Mouse (Mus musculus) CH12.LX (cell line): ENCODE data around the gene Iqcf3. TPM values are rescaled to one million over a fixed set of nuclear protein-coding genes. Genes with fewer than 3 reads are reported as not detected.
"Not testable (repeated sequence)": the region's sequence is repeated elsewhere in the genome, so short reads cannot be mapped to it uniquely, and the experiment has no call there.

Experiments used
- DNase-seq: peaks from one replicate; pipeline ENCODE4 v3.0.0-alpha.2; 2013; ENCODE audit errors: extremely low read depth
- H3K27ac ChIP-seq: 2 replicates; pipeline ENCODE4 v1.5.1; 2012; ENCODE audit warnings: low read depth, mild to moderate bottlenecking, control low read depth, moderate library complexity; ENCODE audit not compliant: insufficient read depth
- H3K27me3 ChIP-seq: replicated peaks from 2 replicates; pipeline ENCODE3; 2012; ENCODE audit warnings: inconsistent platforms
- H3K36me3 ChIP-seq, 2 experiments: replicated peaks in 1 of 2; 2 replicates each; pipeline versions ENCODE3 to v1.6.1; 2012; ENCODE audit warnings: inconsistent platforms in 1 of 2, low read length in 1 of 2, mild to moderate bottlenecking in 1 of 2, mixed read lengths in 1 of 2, moderate library complexity in 1 of 2; ENCODE audit not compliant: control insufficient read depth in 1 of 2, insufficient read depth in 1 of 2
- H3K4me1 ChIP-seq, 2 experiments: 2 replicates each; pipeline ENCODE4 v1.6.1; 2012; ENCODE audit warnings: inconsistent platforms in 1 of 2, moderate library complexity in 1 of 2; ENCODE audit not compliant: insufficient read depth in 2 of 2, control insufficient read depth in 1 of 2
- H3K4me2 ChIP-seq: 2 replicates; pipeline ENCODE4 v1.6.1; 2012; ENCODE audit warnings: low read depth, mild to moderate bottlenecking, control low read depth; ENCODE audit not compliant: poor library complexity, insufficient read depth, severe bottlenecking
- H3K4me3 ChIP-seq, 3 experiments: fragments of 150-350 bp in 1 of 3; sonication (generic) in 1 of 3; replicated peaks in 1 of 3; 2 replicates each; pipeline versions ENCODE3 to v1.5.1; 2011 to 2012; ENCODE audit warnings: low read depth in 2 of 3, low read length in 2 of 3, mild to moderate bottlenecking in 2 of 3, moderate library complexity in 2 of 3, control low read depth in 1 of 3, improper control_type of control experiment in 1 of 3, inconsistent platforms in 1 of 3, mixed read lengths in 1 of 3; ENCODE audit not compliant: poor library complexity in 1 of 3
- H3K79me2 ChIP-seq: replicated peaks from 2 replicates; pipeline ENCODE4 v1.6.1; 2012; ENCODE audit warnings: mild to moderate bottlenecking, moderate library complexity; ENCODE audit not compliant: control insufficient read depth, poor library complexity, insufficient read depth, severe bottlenecking; ENCODE audit errors: extremely low read depth
- H3K9ac ChIP-seq: 2 replicates; pipeline ENCODE4 v1.6.1; 2012; ENCODE audit warnings: low read depth, mild to moderate bottlenecking, control low read depth, moderate library complexity; ENCODE audit not compliant: insufficient read depth
- H3K9me3 ChIP-seq: replicated peaks from 2 replicates; pipeline ENCODE3; 2012; ENCODE audit warnings: low read length, inconsistent platforms, mixed read lengths
- BHLHE40 ChIP-seq: IDR thresholded peaks from 2 replicates; pipeline ENCODE4 v1.6.1; 2011; ENCODE audit warnings: mild to moderate bottlenecking, low read depth, low read length, improper control_type of control experiment
- E2F4 ChIP-seq: IDR thresholded peaks from 2 replicates; pipeline ENCODE4 v1.6.1; 2011; ENCODE audit warnings: low read depth, low read length, improper control_type of control experiment; ENCODE audit not compliant: insufficient replicate concordance
- ELF1 ChIP-seq: IDR thresholded peaks from 2 replicates; pipeline ENCODE4 v1.6.1; 2014; ENCODE audit warnings: low read depth, mild to moderate bottlenecking, inconsistent platforms, low read length, improper control_type of control experiment
- EP300 ChIP-seq: IDR thresholded peaks from 2 replicates; pipeline ENCODE4 v1.6.1; 2011; ENCODE audit warnings: low read length, improper control_type of control experiment
- GABPA ChIP-seq: IDR thresholded peaks from 2 replicates; pipeline ENCODE4 v1.6.1; 2012; ENCODE audit warnings: low read depth, low read length, improper control_type of control experiment, inconsistent platforms; ENCODE audit not compliant: insufficient replicate concordance
- HCFC1 ChIP-seq: IDR thresholded peaks from 2 replicates; pipeline ENCODE4 v1.6.1; 2012; ENCODE audit warnings: low read depth, mild to moderate bottlenecking, inconsistent platforms, low read length, improper control_type of control experiment
- IRF4 ChIP-seq: IDR thresholded peaks from 2 replicates; pipeline ENCODE4 v1.6.1; 2014; ENCODE audit warnings: low read depth, mild to moderate bottlenecking, inconsistent platforms, low read length, improper control_type of control experiment
- JUN ChIP-seq: IDR thresholded peaks from 2 replicates; pipeline ENCODE4 v1.6.1; 2011; ENCODE audit warnings: low read depth, mild to moderate bottlenecking, low read length, improper control_type of control experiment, moderate library complexity; ENCODE audit not compliant: insufficient read depth
- MAFK ChIP-seq: IDR thresholded peaks from 2 replicates; pipeline ENCODE4 v1.6.1; 2011; ENCODE audit warnings: low read length, improper control_type of control experiment; ENCODE audit not compliant: insufficient replicate concordance
- MAX ChIP-seq: IDR thresholded peaks from 2 replicates; pipeline ENCODE4 v1.6.1; 2011; ENCODE audit warnings: low read length, improper control_type of control experiment
- MEF2A ChIP-seq: IDR thresholded peaks from 2 replicates; pipeline ENCODE4 v1.6.1; 2014; ENCODE audit warnings: low read depth, mild to moderate bottlenecking, inconsistent platforms, low read length, improper control_type of control experiment, borderline replicate concordance
- MXI1 ChIP-seq: IDR thresholded peaks from 2 replicates; pipeline ENCODE4 v1.6.1; 2011; ENCODE audit warnings: mild to moderate bottlenecking, low read depth, low read length, improper control_type of control experiment
- MYC ChIP-seq: IDR thresholded peaks from 2 replicates; pipeline ENCODE4 v1.6.1; 2011; ENCODE audit warnings: low read depth, mild to moderate bottlenecking, improper control_type of control experiment, low read length
- POLR2AphosphoS2 ChIP-seq: IDR thresholded peaks from 2 replicates; pipeline ENCODE4 v1.6.1; 2011; ENCODE audit warnings: low read depth, low read length, improper control_type of control experiment
- RAD21 ChIP-seq: IDR thresholded peaks from 2 replicates; pipeline ENCODE4 v1.6.1; 2011; ENCODE audit warnings: low read depth, mild to moderate bottlenecking, low read length, improper control_type of control experiment, moderate library complexity
- TBP ChIP-seq: conservative IDR thresholded peaks from 2 replicates; pipeline ENCODE4 v1.6.1; 2011; ENCODE audit warnings: low read depth, low read length, improper control_type of control experiment
- UBTF ChIP-seq: IDR thresholded peaks from 2 replicates; pipeline ENCODE4 v1.6.1; 2012; ENCODE audit warnings: low read depth, mild to moderate bottlenecking, inconsistent platforms, low read length, improper control_type of control experiment, moderate library complexity
- ZKSCAN1 ChIP-seq: IDR thresholded peaks from 2 replicates; pipeline ENCODE4 v1.6.1; 2012; ENCODE audit warnings: low read depth, inconsistent platforms, low read length, improper control_type of control experiment, borderline replicate concordance
- ZMIZ1 ChIP-seq: IDR thresholded peaks from 2 replicates; pipeline ENCODE4 v1.6.1; 2012; ENCODE audit warnings: low read depth, mild to moderate bottlenecking, inconsistent platforms, low read length, improper control_type of control experiment
- dilution Hi-C: fragments of 300-500 bp; cut with MboI; formaldehyde crosslinking; loops from 2 replicates; pipeline ENCODE4 v1.14.3; 2020; ENCODE audit warnings: low sequenced_read_pairs; ENCODE audit not compliant: extremely low pct_unique_long_range_greater_than_20kb, extremely low pct_ligation_motif_present
- in situ Hi-C: fragments of 300-500 bp; cut with MboI; formaldehyde crosslinking; loops from 3 replicates; pipeline ENCODE4 v1.14.3; 2019; ENCODE audit warnings: low sequenced_read_pairs, low pct_ligation_motif_present, low pct_unique_long_range_greater_than_20kb, mixed read lengths
- polyA plus RNA-seq: library from polyadenylated mRNA; unstranded; fragments of >175 nt; gene quantifications from 2 replicates; pipeline ENCODE4 v1.2.1, GENCODE M21; 2012; ENCODE audit warnings: low read depth; ENCODE audit not compliant: insufficient read length
- total RNA-seq, 2 experiments: library from RNA; depleted of rRNA; stranded (reverse); fragments of 300-350 nt in 1 of 2; fragments of >200 nt in 1 of 2; gene quantifications; 2 replicates each; pipeline ENCODE4 v1.2.3; 2012 to 2014

The Iqcf3 gene
- total and polyA plus RNA-seq, 3 experiments: not detected

DNA sequence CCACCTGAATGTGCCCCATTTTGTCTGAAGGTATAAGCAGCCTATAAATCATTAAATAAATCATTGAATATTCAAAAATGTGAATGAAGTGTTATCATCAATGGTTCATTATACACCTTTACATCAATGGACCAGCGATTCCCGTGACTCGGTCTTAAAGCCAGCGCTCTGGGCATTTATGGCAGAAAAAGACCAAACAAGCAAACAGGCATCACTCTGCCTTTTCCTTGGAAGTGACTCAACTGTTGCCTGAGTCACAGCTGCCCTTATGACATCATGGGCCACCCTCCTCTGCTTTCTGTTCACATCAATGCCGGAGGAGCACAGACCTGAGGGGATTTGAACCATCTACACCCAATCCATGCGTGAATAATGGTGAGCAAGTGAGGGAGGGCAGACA, 61.8 kb downstream of the Iqcf3 start, which contains the start of gene Iqcf1:
Gene Iqcf1 (plus strand): TSS at position 301 of the 400 bp plus-strand sequence.
- Histone ChIP-seq H3K27me3 (no peaks in the 10 kb centered on the region), H3K4me3 (no peak within 1 kb of the TSS), H3K4me1 (no peaks in the 10 kb centered on the region), H3K9me3 (no peaks in the 10 kb centered on the region), H3K36me3 (no peaks in the 10 kb centered on the region), H3K79me2 (no peaks in the 10 kb centered on the region), H3K27ac (no peak within 1 kb of the TSS), H3K9ac (no peak within 1 kb of the TSS), H3K4me2 (no peak within 1 kb of the TSS)
- in situ Hi-C loops (no loop called here), dilution Hi-C loops (no loop called here)
- TF ChIP-seq ZKSCAN1 (no peak), MAFK (no peak), MAX (no peak), IRF4 (no peak), MYC (no peak), ZMIZ1 (no peak), BHLHE40 (no peak), MEF2A (no peak), ELF1 (no peak), TBP (no peak), MXI1 (no peak), GABPA (no peak), EP300 (no peak), E2F4 (no peak), POLR2AphosphoS2 (no peak), HCFC1 (no peak), JUN (no peak), UBTF (no peak), RAD21 (no peak)
- no peak for DNase-seq

DNA sequence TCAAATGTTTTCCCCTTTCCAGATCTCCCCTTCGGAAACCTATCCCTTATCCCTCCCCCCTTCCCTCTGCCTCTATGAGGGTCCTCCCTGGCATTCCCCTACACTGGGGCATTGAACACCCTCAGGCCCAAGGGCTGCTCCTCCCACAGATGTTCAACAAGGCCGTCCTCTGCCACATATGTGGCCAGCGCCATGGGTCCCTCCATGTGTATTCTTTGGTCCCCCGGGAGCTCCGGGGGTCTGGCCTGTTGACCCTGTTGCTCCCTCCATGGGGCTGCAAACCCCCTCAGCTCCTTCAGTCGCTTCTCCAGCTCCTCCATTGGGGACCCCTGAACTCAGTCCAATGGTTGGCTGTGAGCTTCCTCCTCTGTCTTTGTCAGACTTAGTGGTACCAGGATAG, 73.8 kb downstream of the Iqcf3 start:
- H3K4me1 ChIP-seq, H3K79me2 ChIP-seq, H3K4me2 ChIP-seq, H3K9ac ChIP-seq, in situ Hi-C loops, H3K27me3 ChIP-seq, H3K9me3 ChIP-seq, H3K4me3 ChIP-seq, H3K27ac ChIP-seq, dilution Hi-C loops, DNase-seq: not testable (repeated sequence)
- H3K36me3 ChIP-seq: peaks cover 31 to 48% of the 10 kb centered on the region in 2 experiments
